Comparison of ENCODE assay signal across 22 mouse cellular contexts in the genomic region with DNA sequence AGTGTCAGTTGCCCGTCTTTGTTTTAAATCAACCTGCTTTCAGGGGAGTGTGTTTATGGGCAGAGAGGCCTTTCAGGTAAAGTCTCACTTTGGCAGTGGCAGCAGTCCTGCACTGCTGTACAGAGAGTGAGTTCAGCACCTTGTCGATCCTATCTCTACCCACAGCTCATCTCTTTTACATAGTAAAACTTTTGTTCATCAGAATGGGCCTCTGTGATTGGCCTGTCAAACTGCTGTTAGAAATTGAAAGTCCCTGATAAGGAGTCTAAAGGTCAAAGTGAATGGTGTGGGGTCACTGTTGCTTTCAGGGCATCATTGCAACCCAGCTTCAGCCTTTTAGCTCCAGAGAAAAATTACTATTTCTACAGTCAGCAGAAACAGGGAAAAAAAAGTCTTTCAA.
A peak's percentile ranks its signal among the peaks of the same experiment; 100 is the strongest.
DNase-seq lines count a peak whose midpoint lies in the region; ATAC-seq and TF ChIP-seq lines count a peak whose summit lies in the region.
"Had no signal": no experiment of that assay in that cellular context is flagged by ENCODE, and none has a peak within 500 bp of the region (broad histone marks: within the 10 kb centered on the region; RNA-seq: fewer than 3 reads in every experiment).

No protein-coding gene starts in this region.

- intact Hi-C loops in gastrocnemius, adult 2 months (cut with DNase I) = no loop called here
- intact Hi-C loops in heart, postnatal 14 days (cut with DNase I) = no loop called here
- intact Hi-C loops in left cerebral cortex, postnatal 14 days (cut with DNase I) = no loop called here

- ATAC-seq in heart, embryonic 14.5 days (ENCODE audit: insufficient number of reproducible peaks, insufficient read depth, low FRiP score, low read depth) = no peak
- ATAC-seq in liver, embryonic 15.5 days (ENCODE audit: insufficient read depth) = 0 out of 2 replicates have a peak, but pooled peaks have one; percentile 42
- ATAC-seq in liver, embryonic 12.5 days = no peak
- ATAC-seq: forebrain, embryonic 14.5 days; intestine, embryonic 15.5 days had no signal

- no peak for TF ChIP-seq CTCF in gastrocnemius, adult 2 months (IDR thresholded peaks at IDR 0.05)

- H3K36me3 ChIP-seq in heart, embryonic 14.5 days (ENCODE audit: control insufficient read depth, insufficient read depth, low read length) = no peaks in the 10 kb centered on the region
- H3K36me3 ChIP-seq in liver, embryonic 15.5 days (replicated peaks) = no peaks in the 10 kb centered on the region
- no peaks in the 10 kb centered on the region for H3K36me3 ChIP-seq in liver, embryonic 12.5 days
- H3K36me3 ChIP-seq: embryonic facial prominence, embryonic 15.5 days; intestine, embryonic 15.5 days; midbrain, embryonic 10.5 days had no signal

- H3K4me3 ChIP-seq in gastrocnemius, adult 2 months = peak overlapping the region; percentile 7; the same call in 1 of the 2 replicates
- H3K4me3 ChIP-seq in heart, embryonic 14.5 days (ENCODE audit: control insufficient read depth in 1 of 2, insufficient read depth in 1 of 2, low read depth in 1 of 2, low read length in 2 of 2) = no peak overlapping the region
- no peak overlapping the region for H3K4me3 ChIP-seq in liver, embryonic 15.5 days (replicated peaks)
- H3K4me3 ChIP-seq in liver, embryonic 12.5 days = no peak overlapping the region
- H3K4me3 ChIP-seq: embryonic facial prominence, embryonic 15.5 days; intestine, embryonic 15.5 days; midbrain, embryonic 10.5 days had no signal

- peaks cover 16 to 56% of the 10 kb centered on the region in 2 experiments for H3K4me1 ChIP-seq in heart, embryonic 14.5 days (ENCODE audit: control insufficient read depth in 2 of 2, insufficient read depth in 2 of 2, low read length in 2 of 2)
- H3K4me1 ChIP-seq in liver, embryonic 15.5 days (replicated peaks) = peaks cover 11% of the 10 kb centered on the region
- H3K4me1 ChIP-seq in liver, embryonic 12.5 days = peaks cover 15% of the 10 kb centered on the region
- H3K4me1 ChIP-seq: embryonic facial prominence, embryonic 15.5 days; intestine, embryonic 15.5 days; midbrain, embryonic 10.5 days had no signal

- H3K27me3 ChIP-seq in heart, embryonic 14.5 days (ENCODE audit: control insufficient read depth, insufficient read depth, low read length) = no peaks in the 10 kb centered on the region
- no peaks in the 10 kb centered on the region for H3K27me3 ChIP-seq in liver, embryonic 15.5 days
- H3K27me3 ChIP-seq in liver, embryonic 12.5 days (replicated peaks) = no peaks in the 10 kb centered on the region
- H3K27me3 ChIP-seq: embryonic facial prominence, embryonic 15.5 days; intestine, embryonic 15.5 days had no signal

- peak overlapping the region; percentile 95 for H3K27ac ChIP-seq in gastrocnemius, adult 2 months
- H3K27ac ChIP-seq in heart, embryonic 14.5 days (replicated peaks in 1 of 2; ENCODE audit: control insufficient read depth in 1 of 2, insufficient read depth in 1 of 2, low read depth in 2 of 2, low read length in 2 of 2) = peak overlapping the region; percentile 45 to 68; a peak in 3 of 4 replicates
- 0 out of 2 replicates have a peak overlapping the region, but pooled peaks have one; percentile 7 for H3K27ac ChIP-seq in liver, embryonic 15.5 days (replicated peaks)
- H3K27ac ChIP-seq in liver, embryonic 12.5 days = no peak overlapping the region
- H3K27ac ChIP-seq: embryonic facial prominence, embryonic 15.5 days; hindbrain, embryonic 14.5 days; intestine, embryonic 15.5 days; midbrain, embryonic 10.5 days had no signal

- WGBS in heart, embryonic 14.5 days = 47% methylated on average over 2 of the region's 2 CpGs
- WGBS in liver, embryonic 15.5 days (ENCODE audit: insufficient replicate concordance) = 52% methylated on average over 2 of the region's 2 CpGs
- WGBS in liver, embryonic 12.5 days (ENCODE audit: insufficient replicate concordance) = 31% methylated on average over 2 of the region's 2 CpGs

- peak overlapping the region; percentile 36 for H3K9ac ChIP-seq in heart, embryonic 14.5 days (ENCODE audit: low read length)
- no peak overlapping the region for H3K9ac ChIP-seq in liver, embryonic 15.5 days
- H3K9ac ChIP-seq in liver, embryonic 12.5 days = no peak overlapping the region
- H3K9ac ChIP-seq: embryonic facial prominence, embryonic 15.5 days; hindbrain, embryonic 14.5 days; intestine, embryonic 15.5 days had no signal

- DNase-seq in gastrocnemius, adult 2 months = no peak
- DNase-seq in gastrocnemius, adult 18-20 months (ENCODE audit: low spot score) = no peak
- no peak for DNase-seq in heart, postnatal 14 days
- no peak for DNase-seq in left cerebral cortex, postnatal 14 days (ENCODE audit: low spot score in 2 of 2)
- DNase-seq: adrenal gland, postnatal 36 days; cerebellum, adult 11 months; cerebellum, adult 9-11 months; gastrocnemius, postnatal 10 days; kidney, adult 8-10 months; kidney, postnatal 10 days; lung, adult 18-20 months; lung, postnatal 10 days; right cerebral cortex, postnatal 4 days; thymus, postnatal 14 days had no signal

- no peaks in the 10 kb centered on the region for H3K9me3 ChIP-seq in heart, embryonic 14.5 days (ENCODE audit: control insufficient read depth, low read length)
- H3K9me3 ChIP-seq in liver, embryonic 15.5 days (replicated peaks) = no peaks in the 10 kb centered on the region
- no peaks in the 10 kb centered on the region for H3K9me3 ChIP-seq in liver, embryonic 12.5 days (replicated peaks)
- H3K9me3 ChIP-seq: embryonic facial prominence, embryonic 15.5 days; intestine, embryonic 15.5 days; midbrain, embryonic 10.5 days had no signal

- H3K4me2 ChIP-seq in heart, embryonic 14.5 days (ENCODE audit: low read length) = no peak overlapping the region
- H3K4me2 ChIP-seq in liver, embryonic 15.5 days = no peak overlapping the region
- H3K4me2 ChIP-seq in liver, embryonic 12.5 days = no peak overlapping the region
- H3K4me2 ChIP-seq: embryonic facial prominence, embryonic 15.5 days; hindbrain, embryonic 14.5 days; intestine, embryonic 15.5 days had no signal
